Mouse (Mus musculus): ENCODE measurements at regions not wholly inside any gene's neighbourhood (a gene's known extent, or its start where the extent isn't known, plus 50 kb on each side); places are given as distances from the start of the nearest gene placed in this dataset.

- DNase-seq (ENCODE audit: low read depth, low spot score) = peak; percentile 3
These were observed 239.4 kb upstream of the Epha4 start for GRCm38 (mm10) chr1:77754326-77754725.

- DNase-seq (ENCODE audit: low read depth, low spot score) = no peak
These were observed 233.9 kb upstream of the Epha4 start for GRCm38 (mm10) chr1:77748483-77749465.

- DNase-seq (ENCODE audit: low read depth, low spot score) = no peak
These were observed 217.2 kb upstream of the Epha4 start for GRCm38 (mm10) chr1:77732099-77732498.

GRCm38 (mm10) chr1:77727561-77727960 is 212.7 kb upstream of the Epha4 start:
- DNase-seq (ENCODE audit: low read depth, low spot score) = no peak

GRCm38 (mm10) chr1:77723246-77723645 is 208.4 kb upstream of the Epha4 start:
- no peak for DNase-seq (ENCODE audit: low read depth, low spot score)

GRCm38 (mm10) chr1:77720859-77721258 is 206.0 kb upstream of the Epha4 start:
- no peak for DNase-seq (ENCODE audit: low read depth, low spot score)

GRCm38 (mm10) chr1:77713001-77713400 is 198.1 kb upstream of the Epha4 start:
- DNase-seq (ENCODE audit: low read depth, low spot score) = no peak

GRCm38 (mm10) chr1:77708202-77709020 is 193.5 kb upstream of the Epha4 start:
- no peak for DNase-seq (ENCODE audit: low read depth, low spot score)

- DNase-seq (ENCODE audit: low read depth, low spot score) = no peak
These were observed 180.5 kb upstream of the Epha4 start for GRCm38 (mm10) chr1:77695228-77696018.

GRCm38 (mm10) chr1:77663345-77663744 is 148.5 kb upstream of the Epha4 start:
- DNase-seq (ENCODE audit: low read depth, low spot score) = no peak

- no peak for DNase-seq (ENCODE audit: low read depth, low spot score)
These were observed 145.5 kb upstream of the Epha4 start for GRCm38 (mm10) chr1:77660436-77660835.

GRCm38 (mm10) chr1:77637025-77637424 is 122.1 kb upstream of the Epha4 start:
- DNase-seq (ENCODE audit: low read depth, low spot score) = no peak

GRCm38 (mm10) chr1:77629496-77630281 is 114.8 kb upstream of the Epha4 start:
- DNase-seq (ENCODE audit: low read depth, low spot score) = no peak

GRCm38 (mm10) chr1:77628861-77629260 is 114.0 kb upstream of the Epha4 start:
- DNase-seq (ENCODE audit: low read depth, low spot score) = no peak

- no peak for DNase-seq (ENCODE audit: low read depth, low spot score)
These were observed 102.6 kb upstream of the Epha4 start for GRCm38 (mm10) chr1:77617490-77617889.

- no peak for DNase-seq (ENCODE audit: low read depth, low spot score)
These were observed 85.6 kb upstream of the Epha4 start for GRCm38 (mm10) chr1:77600509-77600908.

GRCm38 (mm10) chr1:77592649-77593048 is 77.8 kb upstream of the Epha4 start:
- DNase-seq (ENCODE audit: low read depth, low spot score) = no peak

GRCm38 (mm10) chr1:77592248-77592647 is 77.4 kb upstream of the Epha4 start:
- DNase-seq (ENCODE audit: low read depth, low spot score) = no peak

GRCm38 (mm10) chr1:77589423-77589822 is 74.5 kb upstream of the Epha4 start:
- DNase-seq (ENCODE audit: low read depth, low spot score) = no peak

GRCm38 (mm10) chr1:77585520-77585919 is 70.6 kb upstream of the Epha4 start:
- no peak for DNase-seq (ENCODE audit: low read depth, low spot score)

GRCm38 (mm10) chr1:77568081-77568480 is 53.2 kb upstream of the Epha4 start:
- no peak for DNase-seq (ENCODE audit: low read depth, low spot score)

Data from skeletal muscle tissue, adult 2 months (tissue).